Mouse (Mus musculus): ENCODE data around the gene Kdm1a. TPM values are rescaled to one million over a fixed set of nuclear protein-coding genes. Genes with fewer than 3 reads are reported as not detected.

Gene Kdm1a
- total RNA-seq, 1 experiment: 124 TPM

- Histone ChIP-seq H3K36me3 (ENCODE audit: control insufficient read depth, insufficient read depth, low read length, poor library complexity, severe bottlenecking) (no peaks in the 10 kb centered on the region), H3K9me3 (ENCODE audit: control insufficient read depth, insufficient read depth, low read depth, low read length) (no peaks in the 10 kb centered on the region), H3K9ac (ENCODE audit: insufficient read depth, low read depth, low read length, poor library complexity, severe bottlenecking) (no peak overlapping the region), H3K4me3 (ENCODE audit: insufficient read depth in 1 of 2, low read depth in 1 of 2, low read length in 2 of 2, poor library complexity in 1 of 2, severe bottlenecking in 1 of 2) (no peak overlapping the region), H3K4me1 (ENCODE audit: control insufficient read depth in 2 of 2, insufficient read depth in 2 of 2, low read length in 2 of 2, poor library complexity in 1 of 2) (peaks cover 0 to 13% of the 10 kb centered on the region in 2 experiments; a peak in 1 of 4 replicates), H3K27ac (ENCODE audit: insufficient read depth, low read depth, low read length, poor library complexity, severe bottlenecking) (no peak overlapping the region)
- in situ Hi-C loops (cut with MboI; ENCODE audit: low sequenced_read_pairs in 2 of 2, unreplicated experiment in 2 of 2): loop anchor here (10.0 to 25.0 kb wide), 3 partner anchors 167 to 259 kb away; no protein-coding TSS in a partner anchor
- peak; percentile 96 for TF ChIP-seq ZC3H11A (IDR thresholded peaks at IDR 0.05; ENCODE audit: borderline replicate concordance, low read depth, low read length)
- TF ChIP-seq MAFK (IDR thresholded peaks at IDR 0.05; ENCODE audit: insufficient read depth, low read depth, low read length): no peak
- DNase-seq (ENCODE audit: low read depth, low spot score): no peak
Measured at GRCm38 (mm10) chr4:136621336-136621735, 18.8 kb upstream of the Kdm1a start.

GRCm38 (mm10) chr4:136613657-136614056, 11.1 kb upstream of the Kdm1a start:
- no peak for DNase-seq (ENCODE audit: low read depth, low spot score)
- no peak overlapping the region for H3K27ac ChIP-seq (ENCODE audit: insufficient read depth, low read depth, low read length, poor library complexity, severe bottlenecking)
- no peaks in the 10 kb centered on the region for H3K36me3 ChIP-seq (ENCODE audit: control insufficient read depth, insufficient read depth, low read length, poor library complexity, severe bottlenecking)
- H3K9me3 ChIP-seq (ENCODE audit: control insufficient read depth, insufficient read depth, low read depth, low read length): no peaks in the 10 kb centered on the region
- in situ Hi-C loops (cut with MboI; ENCODE audit: low sequenced_read_pairs in 2 of 2, unreplicated experiment in 2 of 2): loop anchor here in 1 of 2 experiments (10.0 to 25.0 kb wide), 2 partner anchors 159 to 251 kb away; no protein-coding TSS in a partner anchor
- no peak overlapping the region for H3K4me3 ChIP-seq (ENCODE audit: insufficient read depth in 1 of 2, low read depth in 1 of 2, low read length in 2 of 2, poor library complexity in 1 of 2, severe bottlenecking in 1 of 2)
- H3K9ac ChIP-seq (ENCODE audit: insufficient read depth, low read depth, low read length, poor library complexity, severe bottlenecking): no peak overlapping the region
- H3K4me1 ChIP-seq (ENCODE audit: control insufficient read depth in 2 of 2, insufficient read depth in 2 of 2, low read length in 2 of 2, poor library complexity in 1 of 2): peaks cover 2 to 8% of the 10 kb centered on the region in 2 experiments; a peak in 3 of 4 replicates
- TF ChIP-seq ZNF384 (IDR thresholded peaks at IDR 0.05; ENCODE audit: low read depth, low read length) (no peak), MAFK (IDR thresholded peaks at IDR 0.05; ENCODE audit: insufficient read depth, low read depth, low read length) (no peak), ZC3H11A (IDR thresholded peaks at IDR 0.05; ENCODE audit: borderline replicate concordance, low read depth, low read length) (no peak), HCFC1 (IDR thresholded peaks at IDR 0.05; ENCODE audit: borderline replicate concordance, insufficient read depth, low read length) (no peak), CHD2 (IDR thresholded peaks at IDR 0.05; ENCODE audit: low read depth, low read length) (no peak)

GRCm38 (mm10) chr4:136610387-136610856, 7.9 kb upstream of the Kdm1a start, which contains the start of gene Tex46:
Gene Tex46 (plus strand): TSS chr4:136610437.
- Histone ChIP-seq H3K4me1 (ENCODE audit: control insufficient read depth in 2 of 2, insufficient read depth in 2 of 2, low read length in 2 of 2, poor library complexity in 1 of 2) (peaks cover 2 to 6% of the 10 kb centered on the region in 2 experiments; a peak in 3 of 4 replicates), H3K27ac (ENCODE audit: insufficient read depth, low read depth, low read length, poor library complexity, severe bottlenecking) (no peak within 1 kb of the TSS), H3K9me3 (ENCODE audit: control insufficient read depth, insufficient read depth, low read depth, low read length) (no peaks in the 10 kb centered on the region), H3K9ac (ENCODE audit: insufficient read depth, low read depth, low read length, poor library complexity, severe bottlenecking) (no peak within 1 kb of the TSS), H3K4me3 (ENCODE audit: insufficient read depth in 1 of 2, low read depth in 1 of 2, low read length in 2 of 2, poor library complexity in 1 of 2, severe bottlenecking in 1 of 2) (no peak within 1 kb of the TSS), H3K36me3 (ENCODE audit: control insufficient read depth, insufficient read depth, low read length, poor library complexity, severe bottlenecking) (no peaks in the 10 kb centered on the region)
- no peak for DNase-seq (ENCODE audit: low read depth, low spot score)
- in situ Hi-C loops (cut with MboI; ENCODE audit: low sequenced_read_pairs in 2 of 2, unreplicated experiment in 2 of 2): loop anchor here in 1 of 2 experiments (10.0 to 25.0 kb wide), 2 partner anchors 156 to 248 kb away; no protein-coding TSS in a partner anchor
- no peak for TF ChIP-seq CHD2 (IDR thresholded peaks at IDR 0.05; ENCODE audit: low read depth, low read length)
- TF ChIP-seq HCFC1 (IDR thresholded peaks at IDR 0.05; ENCODE audit: borderline replicate concordance, insufficient read depth, low read length): no peak
- no peak for TF ChIP-seq ZC3H11A (IDR thresholded peaks at IDR 0.05; ENCODE audit: borderline replicate concordance, low read depth, low read length)
- TF ChIP-seq MAFK (IDR thresholded peaks at IDR 0.05; ENCODE audit: insufficient read depth, low read depth, low read length): no peak
- TF ChIP-seq ZNF384 (IDR thresholded peaks at IDR 0.05; ENCODE audit: low read depth, low read length): no peak

GRCm38 (mm10) chr4:136605756-136606485, 3.4 kb upstream of the Kdm1a start:
- Histone ChIP-seq H3K9ac (ENCODE audit: insufficient read depth, low read depth, low read length, poor library complexity, severe bottlenecking) (no peak overlapping the region; the same call in 1 of the 2 replicates), H3K27ac (ENCODE audit: insufficient read depth, low read depth, low read length, poor library complexity, severe bottlenecking) (no peak overlapping the region), H3K4me1 (ENCODE audit: control insufficient read depth in 2 of 2, insufficient read depth in 2 of 2, low read length in 2 of 2, poor library complexity in 1 of 2) (peaks cover 5 to 6% of the 10 kb centered on the region in 2 experiments), H3K36me3 (ENCODE audit: control insufficient read depth, insufficient read depth, low read length, poor library complexity, severe bottlenecking) (no peaks in the 10 kb centered on the region), H3K4me3 (ENCODE audit: insufficient read depth in 1 of 2, low read depth in 1 of 2, low read length in 2 of 2, poor library complexity in 1 of 2, severe bottlenecking in 1 of 2) (no peak overlapping the region), H3K9me3 (ENCODE audit: control insufficient read depth, insufficient read depth, low read depth, low read length) (no peaks in the 10 kb centered on the region)
- in situ Hi-C loops (cut with MboI; ENCODE audit: low sequenced_read_pairs in 2 of 2, unreplicated experiment in 2 of 2): loop anchor here in 1 of 2 experiments (25.0 kb wide), 1 partner anchor 244 kb away; no protein-coding TSS in a partner anchor
- TF ChIP-seq HCFC1 (IDR thresholded peaks at IDR 0.05; ENCODE audit: borderline replicate concordance, insufficient read depth, low read length) (no peak), MAFK (IDR thresholded peaks at IDR 0.05; ENCODE audit: insufficient read depth, low read depth, low read length) (no peak), CHD2 (IDR thresholded peaks at IDR 0.05; ENCODE audit: low read depth, low read length) (no peak), ZC3H11A (IDR thresholded peaks at IDR 0.05; ENCODE audit: borderline replicate concordance, low read depth, low read length) (no peak), ZNF384 (IDR thresholded peaks at IDR 0.05; ENCODE audit: low read depth, low read length) (no peak)
- no peak for DNase-seq (ENCODE audit: low read depth, low spot score)

Measured in ES-E14 (cell line).